Mouse (Mus musculus) intestine, postnatal 0 days (tissue): ENCODE measurements around the gene Vps33b. TPM values are rescaled to one million over a fixed set of nuclear protein-coding genes. Genes with fewer than 3 reads are reported as not detected.

Experiments
- ATAC-seq: fragments of 200-750 bp; cut with Nextera tagmentation; 2 replicates; pipeline ENCODE4 v1.8.0; 2017; ENCODE audit warnings: mild to moderate bottlenecking, moderate TSS enrichment, moderate library complexity
- H3K27ac ChIP-seq: fragments of 300-500 bp; sonication (generic); 2 replicates; pipeline ENCODE4 v1.5.1; 2014; ENCODE audit warnings: mild to moderate bottlenecking, low read depth, low read length, moderate library complexity
- H3K27me3 ChIP-seq: fragments of 300-500 bp; sonication (generic); replicated peaks from 2 replicates; pipeline ENCODE4 v1.6.1; 2014; ENCODE audit warnings: low read length, mixed read lengths; ENCODE audit not compliant: control insufficient read depth, insufficient read depth
- H3K36me3 ChIP-seq: fragments of 300-500 bp; sonication (generic); 2 replicates; pipeline ENCODE4 v1.6.1; 2014; ENCODE audit warnings: mild to moderate bottlenecking, moderate library complexity; ENCODE audit not compliant: control insufficient read depth, insufficient read depth
- H3K4me1 ChIP-seq: fragments of 300-500 bp; sonication (generic); replicated peaks from 2 replicates; pipeline ENCODE4 v1.6.1; 2014; ENCODE audit warnings: antibody characterized with exemption, low read length, mixed read lengths; ENCODE audit not compliant: control insufficient read depth, insufficient read depth
- H3K4me2 ChIP-seq: fragments of 300-500 bp; sonication (generic); replicated peaks from 2 replicates; pipeline ENCODE4 v1.6.1; 2014; ENCODE audit warnings: low read depth, mild to moderate bottlenecking, moderate library complexity
- H3K4me3 ChIP-seq: fragments of 300-500 bp; sonication (generic); 2 replicates; pipeline ENCODE4 v1.5.1; 2014; ENCODE audit warnings: low read depth, low read length
- H3K9ac ChIP-seq: fragments of 300-500 bp; sonication (generic); 2 replicates; pipeline ENCODE4 v1.6.1; 2014; ENCODE audit warnings: mild to moderate bottlenecking, low read depth, low read length
- H3K9me3 ChIP-seq: fragments of 300-500 bp; sonication (generic); 2 replicates; pipeline ENCODE4 v1.6.1; 2016; ENCODE audit warnings: mixed run types; ENCODE audit not compliant: control insufficient read depth
- CTCF ChIP-seq: sonication (generic); IDR thresholded peaks from 2 replicates; pipeline ENCODE4 v1.5.1; 2016; ENCODE audit warnings: low read depth, mild to moderate bottlenecking, control low read depth, antibody characterized with exemption, moderate library complexity
- WGBS: fragments of 180-500 bp; shearing (Covaris S2); extraction: QIAGEN DNeasy Blood & Tissue Kit; methylation state at CpG from one replicate; pipeline ENCODE4 v1.1.7; 2014; 5-methylcytosine and 5-hydroxymethylcytosine counted together
- polyA plus RNA-seq: library from polyadenylated mRNA; unstranded; fragments of >200 nt; fragmentation: Nextera tagmentation; extraction: Ambion mirVana; gene quantifications from 2 replicates; pipeline ENCODE4 v1.2.1, GENCODE M21; 2015

Vps33b gene
- polyA plus RNA-seq, 1 experiment from 2014 or later: 12.9 TPM

- no peak overlapping the region for H3K4me2 ChIP-seq
- ATAC-seq: no peak
- no peak overlapping the region for H3K27ac ChIP-seq
- no peak overlapping the region for H3K4me3 ChIP-seq
- H3K27me3 ChIP-seq: no peaks in the 10 kb centered on the region
- H3K36me3 ChIP-seq: peaks cover 62% of the 10 kb centered on the region
- TF ChIP-seq CTCF: no peak
- no peak overlapping the region for H3K9ac ChIP-seq
- no peaks in the 10 kb centered on the region for H3K4me1 ChIP-seq
- 97% methylated on average over 19 of the region's 19 CpGs for WGBS
- no peaks in the 10 kb centered on the region for H3K9me3 ChIP-seq
Measured at GRCm38 (mm10) chr7:80326076-80326475, 56.6 kb downstream of the Vps33b start.

- 89% methylated on average over 8 of the region's 8 CpGs for WGBS
- no peak overlapping the region for H3K27ac ChIP-seq
- no peak overlapping the region for H3K4me2 ChIP-seq
- H3K9ac ChIP-seq: no peak overlapping the region
- no peak for ATAC-seq
- H3K27me3 ChIP-seq: no peaks in the 10 kb centered on the region
- peaks cover 98% of the 10 kb centered on the region for H3K36me3 ChIP-seq
- TF ChIP-seq CTCF: no peak
- no peaks in the 10 kb centered on the region for H3K9me3 ChIP-seq
- no peak overlapping the region for H3K4me3 ChIP-seq
- H3K4me1 ChIP-seq: no peaks in the 10 kb centered on the region; the same call in 1 of the 2 replicates
Measured at GRCm38 (mm10) chr7:80330278-80330677, 60.8 kb downstream of the Vps33b start.

- H3K4me2 ChIP-seq: no peak overlapping the region
- peaks cover 98% of the 10 kb centered on the region for H3K36me3 ChIP-seq
- no peak for ATAC-seq
- WGBS: 94% methylated on average over 19 of the region's 19 CpGs
- H3K27ac ChIP-seq: no peak overlapping the region
- H3K27me3 ChIP-seq: no peaks in the 10 kb centered on the region
- H3K4me3 ChIP-seq: no peak overlapping the region
- no peaks in the 10 kb centered on the region for H3K9me3 ChIP-seq
- no peak for TF ChIP-seq CTCF
- H3K4me1 ChIP-seq: no peaks in the 10 kb centered on the region; the same call in 1 of the 2 replicates
- no peak overlapping the region for H3K9ac ChIP-seq
Measured at GRCm38 (mm10) chr7:80331433-80331832, 62.0 kb downstream of the Vps33b start.

DNA sequence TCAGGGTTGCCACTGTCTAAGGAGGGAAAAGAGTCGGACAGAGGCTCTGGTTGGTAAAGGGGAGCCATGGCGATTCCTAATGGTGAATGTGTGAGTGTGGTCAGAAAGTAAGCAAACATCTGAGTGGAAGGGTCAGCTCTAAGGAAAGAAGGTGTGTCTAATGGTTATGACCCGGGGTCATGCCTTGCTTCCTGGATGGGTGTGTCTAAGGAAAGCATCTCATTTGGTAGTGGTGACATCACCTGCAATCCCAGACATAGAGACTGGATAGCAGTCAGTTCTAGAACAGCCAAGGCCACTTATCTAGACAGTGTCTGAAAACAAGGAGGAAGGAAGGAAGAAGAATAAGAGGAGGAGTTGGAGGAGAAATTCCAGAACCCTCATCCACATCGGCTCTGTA lies 65.4 kb downstream of the Vps33b start:
- H3K9ac ChIP-seq: no peak overlapping the region
- H3K4me2 ChIP-seq: no peak overlapping the region
- no peak overlapping the region for H3K4me3 ChIP-seq
- peak; percentile 46; the same call in 1 of the 2 replicates for ATAC-seq
- H3K27ac ChIP-seq: no peak overlapping the region; the same call in 1 of the 2 replicates
- no peaks in the 10 kb centered on the region for H3K9me3 ChIP-seq
- 67% methylated on average over 4 of the region's 4 CpGs for WGBS
- H3K4me1 ChIP-seq: no peaks in the 10 kb centered on the region; the same call in 1 of the 2 replicates
- TF ChIP-seq CTCF: no peak
- H3K27me3 ChIP-seq: no peaks in the 10 kb centered on the region
- H3K36me3 ChIP-seq: peaks cover 72% of the 10 kb centered on the region

GRCm38 (mm10) chr7:80336932-80337331 lies 67.5 kb downstream of the Vps33b start:
- 83% methylated on average over 3 of the region's 3 CpGs for WGBS
- Histone ChIP-seq H3K36me3 (peaks cover 51% of the 10 kb centered on the region), H3K4me2 (no peak overlapping the region), H3K27me3 (no peaks in the 10 kb centered on the region), H3K9ac (no peak overlapping the region), H3K9me3 (no peaks in the 10 kb centered on the region), H3K4me1 (no peaks in the 10 kb centered on the region; the same call in 1 of the 2 replicates), H3K4me3 (no peak overlapping the region), H3K27ac (no peak overlapping the region; the same call in 1 of the 2 replicates)
- no peak for TF ChIP-seq CTCF
- ATAC-seq: no peak

DNA sequence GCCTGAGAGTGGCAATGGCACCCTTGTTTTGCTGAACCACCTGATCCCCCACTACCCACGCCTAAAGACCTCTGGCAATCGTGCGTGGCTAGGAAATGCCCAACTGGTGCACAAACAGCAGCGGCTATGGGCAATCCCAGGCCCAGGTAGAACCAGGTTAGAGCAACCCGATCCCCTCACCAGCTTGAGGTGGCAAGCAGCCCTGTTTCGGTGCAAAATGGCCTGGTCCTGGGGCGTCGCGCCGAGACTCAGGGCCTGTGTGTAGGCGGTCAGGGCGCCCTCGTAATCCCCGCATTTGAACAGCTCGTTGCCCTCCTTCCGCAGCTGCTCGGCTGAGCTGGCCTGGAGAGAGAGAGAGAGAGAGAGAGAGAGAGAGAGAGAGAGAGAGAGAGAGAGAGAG lies 69.9 kb downstream of the Vps33b start:
- 7% methylated on average over 17 of the region's 17 CpGs for WGBS
- H3K27me3 ChIP-seq: no peaks in the 10 kb centered on the region
- H3K4me2 ChIP-seq: peak overlapping the region; percentile 67
- no peak overlapping the region for H3K27ac ChIP-seq
- peak overlapping the region; percentile 55 for H3K9ac ChIP-seq
- H3K4me3 ChIP-seq: peak overlapping the region; percentile 59
- ATAC-seq: no peak
- no peaks in the 10 kb centered on the region; the same call in 1 of the 2 replicates for H3K4me1 ChIP-seq
- no peak for TF ChIP-seq CTCF
- peaks cover 28% of the 10 kb centered on the region for H3K36me3 ChIP-seq
- H3K9me3 ChIP-seq: no peaks in the 10 kb centered on the region
